Mouse (Mus musculus): ENCODE results near the gene Mlf2.

- TF ChIP-seq EP300 (IDR thresholded peaks at IDR 0.05; ENCODE audit: low read length) (no peak), POLR2A (IDR thresholded peaks at IDR 0.05; ENCODE audit: low read depth, low read length) (peak; percentile 21; the same call in 1 of the 2 replicates), CHD2 (IDR thresholded peaks at IDR 0.05; ENCODE audit: low read length) (no peak), CTCF (conservative IDR thresholded peaks at IDR 0.05 in 1 of 2, IDR thresholded peaks at IDR 0.05 in 1 of 2; ENCODE audit: low read depth in 2 of 2, low read length in 2 of 2) (peak; percentile 33 to 58; a peak in 3 of 4 replicates), MEF2A (IDR thresholded peaks at IDR 0.05; ENCODE audit: borderline replicate concordance, low read depth, low read length) (no peak), ZNF384 (IDR thresholded peaks at IDR 0.05; ENCODE audit: low read depth, low read length) (no peak), IRF4 (IDR thresholded peaks at IDR 0.05; ENCODE audit: low read depth, low read length) (no peak), SMC3 (IDR thresholded peaks at IDR 0.05; ENCODE audit: low read depth, low read length) (0 out of 2 replicates have a peak, but pooled peaks have one; percentile 18), E2F4 (IDR thresholded peaks at IDR 0.05; ENCODE audit: insufficient replicate concordance, low read depth, low read length) (no peak), MAX (IDR thresholded peaks at IDR 0.05; ENCODE audit: low read length) (0 out of 2 replicates have a peak, but pooled peaks have one; percentile 34), GABPA (IDR thresholded peaks at IDR 0.05; ENCODE audit: insufficient replicate concordance, low read depth, low read length) (no peak), ZC3H11A (IDR thresholded peaks at IDR 0.05; ENCODE audit: low read depth, low read length) (no peak), MAFK (IDR thresholded peaks at IDR 0.05; ENCODE audit: insufficient replicate concordance, low read length) (no peak)
Measured at GRCm38 (mm10) chr6:124966466-124967118, 35.4 kb downstream of the Mlf2 start.

All from CH12.LX (cell line).